Mouse (Mus musculus): ENCODE results near the gene Lss. TPM values are rescaled to one million over a fixed set of nuclear protein-coding genes. Genes with fewer than 3 reads are reported as not detected.

The Lss gene
- polyA plus RNA-seq (2015; fragmentation: Nextera tagmentation; extraction: Ambion mirVana), result 5.5 and 5.7 TPM in 2 replicates

DNA sequence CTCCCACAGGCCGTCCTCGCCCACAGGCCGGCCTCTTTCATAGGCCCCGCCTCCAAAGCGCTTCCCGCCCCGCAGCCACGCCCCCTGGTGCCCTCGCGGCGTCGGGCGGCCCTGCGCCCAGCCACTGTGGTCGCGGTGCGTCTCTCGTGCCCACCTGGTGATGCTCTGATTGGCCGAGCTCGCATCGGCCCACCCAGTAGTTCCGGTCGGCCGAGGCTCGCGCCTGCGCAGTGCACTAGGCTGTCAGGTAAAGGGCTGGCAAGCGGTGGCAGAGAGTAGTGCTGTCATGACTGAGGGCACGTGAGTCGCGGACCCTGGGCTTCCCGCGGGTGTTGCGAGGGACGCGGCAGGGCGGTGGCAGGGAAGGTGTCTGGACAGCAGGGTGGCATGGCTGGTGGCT is at the start of gene Lss:
TSS of gene Lss (plus strand) at position 214 of the 400 bp plus-strand sequence.

DNA sequence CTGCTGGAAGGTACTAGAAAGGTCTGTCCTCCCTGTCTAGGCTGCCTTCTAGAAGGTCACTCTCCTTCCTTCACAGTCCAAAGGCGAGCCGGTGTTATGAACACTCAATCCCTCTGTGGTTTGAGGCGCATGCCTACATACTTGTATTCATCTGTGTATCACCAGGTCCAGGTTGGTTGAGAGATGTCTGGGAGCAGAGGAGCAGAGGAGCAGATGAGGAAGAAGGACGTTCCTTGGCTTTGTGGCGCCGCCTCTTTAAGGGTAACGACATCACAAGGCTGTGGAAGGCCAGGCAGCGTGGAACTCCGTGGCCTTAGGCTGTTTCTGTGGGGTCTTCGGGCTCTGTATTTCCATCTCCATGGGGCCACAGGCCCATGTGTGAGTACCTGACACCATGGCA is 30.6 kb downstream of the Lss start, which contains the start of gene Spatc1l:
TSS of gene Spatc1l (plus strand) at position 301 of the 400 bp plus-strand sequence.

DNA sequence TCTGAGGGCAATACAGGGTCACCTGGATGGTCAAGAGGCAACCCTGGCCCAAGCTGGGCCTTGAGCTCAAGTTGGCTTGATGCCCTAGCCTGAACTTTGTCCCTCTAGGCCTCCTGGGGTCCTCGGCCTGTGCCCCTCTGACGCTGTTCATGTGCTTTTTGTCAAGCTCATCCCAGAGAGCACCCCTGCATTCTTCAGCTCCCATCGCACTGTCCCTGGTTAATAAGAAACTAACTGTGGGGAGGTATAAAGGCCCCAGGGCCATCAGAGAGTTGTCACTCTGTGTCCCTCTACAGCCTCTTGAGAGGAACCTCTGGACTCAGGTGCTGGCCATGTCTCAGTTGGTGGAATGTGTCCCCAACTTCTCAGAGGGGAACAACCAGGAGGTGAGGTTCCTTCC is 44.0 kb downstream of the Lss start, which contains the start of gene Ftcd:
TSS of gene Ftcd (plus strand) at position 275 of the 400 bp plus-strand sequence.

Other genes starting within 250 kb of the Lss start
- gene Dip2a, start 186.3 kb upstream of the Lss start, polyA plus RNA-seq (2015; fragmentation: Nextera tagmentation; extraction: Ambion mirVana), result 2.1 and 2.7 TPM in 2 replicates
- gene AC141477.1, start 91.1 kb upstream of the Lss start, polyA plus RNA-seq (2015; fragmentation: Nextera tagmentation; extraction: Ambion mirVana), result not detected in 2 replicates
- gene Pcnt, start 88.8 kb upstream of the Lss start, polyA plus RNA-seq (2015; fragmentation: Nextera tagmentation; extraction: Ambion mirVana), result 12.8 and 14.6 TPM in 2 replicates
- gene 2610028H24Rik, start 82.5 kb upstream of the Lss start, polyA plus RNA-seq (2015; fragmentation: Nextera tagmentation; extraction: Ambion mirVana), result not detected in 2 replicates
- 41.6 and 43.6 TPM in 2 replicates for gene Mcm3ap, start 62.7 kb upstream of the Lss start, polyA plus RNA-seq (2015; fragmentation: Nextera tagmentation; extraction: Ambion mirVana)
- gene Ybey, start 62.5 kb upstream of the Lss start, polyA plus RNA-seq (2015; fragmentation: Nextera tagmentation; extraction: Ambion mirVana), result 3.9 and 4.5 TPM in 2 replicates
- not detected in 2 replicates for gene Spatc1l, start 30.7 kb downstream of the Lss start, polyA plus RNA-seq (2015; fragmentation: Nextera tagmentation; extraction: Ambion mirVana)
- gene Ftcd, start 44.1 kb downstream of the Lss start, polyA plus RNA-seq (2015; fragmentation: Nextera tagmentation; extraction: Ambion mirVana), result 0.11 and 0.19 TPM in 2 replicates
- 31.0 and 35.7 TPM in 2 replicates for gene Col6a2, start 92.0 kb downstream of the Lss start, polyA plus RNA-seq (2015; fragmentation: Nextera tagmentation; extraction: Ambion mirVana)
- gene Col6a1, start 194.6 kb downstream of the Lss start, polyA plus RNA-seq (2015; fragmentation: Nextera tagmentation; extraction: Ambion mirVana), result 46.0 and 54.6 TPM in 2 replicates

Data from spleen, postnatal 0 days (tissue).